Mouse (Mus musculus): ENCODE results near the gene Nup210l.

Nup210l gene

GRCm38 (mm10) chr3:90103938-90104337 lies at the start of gene Nup210l:
TSS of gene Nup210l (plus strand) at chr3:90104132.
- ChIA-PET CTCF (interaction anchor here in 1 of 4 experiments (1.4 to 3.0 kb wide), 2 partner anchors 11 to 12 kb away, joined by 3 to 14 read pairs; no protein-coding TSS in a partner anchor), POLR2A (interaction anchor here (0.5 to 16.5 kb wide), 13 partner anchors 9 to 148 kb away, joined by 3 to 282 read pairs (median 5); partner anchors contain the start of gene Slc39a1 (in 1 of the 4))

GRCm38 (mm10) chr3:90061549-90061948 lies 42.4 kb upstream of the Nup210l start:
- ChIA-PET CTCF (no interaction called here), POLR2A (interaction anchor here in 2 of 4 experiments (0.5 to 1.9 kb wide), 4 partner anchors 13 to 422 kb away, joined by 3 to 5 read pairs (median 4); no protein-coding TSS in a partner anchor)

GRCm38 (mm10) chr3:90062539-90062938 lies 41.4 kb upstream of the Nup210l start:
- CTCF ChIA-PET = interaction anchor here in 1 of 4 experiments (0.6 kb wide), 1 partner anchor 15 kb away, joined by 5 read pairs; no protein-coding TSS in a partner anchor

GRCm38 (mm10) chr3:90064383-90064782 lies 39.5 kb upstream of the Nup210l start:
- ChIA-PET POLR2A (interaction anchor here (0.6 to 8.0 kb wide), 28 partner anchors 8 to 670 kb away, joined by 3 to 108 read pairs (median 5); partner anchors contain the start of genes Hax1 (in 3 of the 4), 4933434E20Rik (in 1 of the 4) and Ubap2l (in 1 of the 4)), CTCF (interaction anchor here (0.6 to 3.0 kb wide), 25 partner anchors 10 to 731 kb away, joined by 3 to 36 read pairs (median 4); partner anchors contain the start of gene Hax1 (in 1 of the 4))

More at GRCm38 (mm10) chr3:90062539-90062938, 41.4 kb upstream of the Nup210l start:
- POLR2A ChIA-PET = interaction anchor here (1.0 to 5.5 kb wide), 8 partner anchors 8 to 63 kb away, joined by 3 to 40 read pairs (median 6); partner anchors contain the start of genes Hax1 (in 1 of the 4), Tpm3 (in 1 of the 4) and Ubap2l (in 1 of the 4)

- ChIA-PET POLR2A (interaction anchor here (0.7 to 8.0 kb wide), 29 partner anchors 9 to 280 kb away, joined by 3 to 108 read pairs (median 4); partner anchors contain the start of genes Hax1 (in 3 of the 4), 4933434E20Rik (in 1 of the 4) and Ubap2l (in 1 of the 4)), CTCF (interaction anchor here (0.6 to 3.0 kb wide), 37 partner anchors 8 to 537 kb away, joined by 3 to 36 read pairs (median 4); partner anchors contain the start of genes Hax1 (in 1 of the 4) and Ube2q1 (in 1 of the 4))
Measured at GRCm38 (mm10) chr3:90065553-90065952, 38.4 kb upstream of the Nup210l start.

GRCm38 (mm10) chr3:90067851-90068250 lies 36.1 kb upstream of the Nup210l start:
- CTCF ChIA-PET = interaction anchor here in 1 of 4 experiments (2.2 kb wide), 1 partner anchor 10 kb away, joined by 8 read pairs; no protein-coding TSS in a partner anchor
- POLR2A ChIA-PET = interaction anchor here in 2 of 4 experiments (1.1 to 8.0 kb wide), 3 partner anchors 10 to 70 kb away, joined by 3 to 108 read pairs (median 6); no protein-coding TSS in a partner anchor

- ChIA-PET POLR2A (interaction anchor here in 2 of 4 experiments (0.7 to 8.0 kb wide), 7 partner anchors 8 to 71 kb away, joined by 3 to 108 read pairs (median 4); partner anchors contain the start of gene Hax1 (in 2 of the 2)), CTCF (interaction anchor here in 1 of 4 experiments (1.5 kb wide), 1 partner anchor 8 kb away, joined by 7 read pairs; no protein-coding TSS in a partner anchor)
Measured at GRCm38 (mm10) chr3:90069688-90070087, 34.2 kb upstream of the Nup210l start.

- CTCF ChIA-PET = interaction anchor here in 1 of 4 experiments (0.7 kb wide), 1 partner anchor 30 kb away, joined by 3 read pairs; no protein-coding TSS in a partner anchor
- POLR2A ChIA-PET = interaction anchor here in 3 of 4 experiments (0.7 to 1.6 kb wide), 5 partner anchors 10 to 585 kb away, joined by 3 to 7 read pairs (median 3); partner anchors contain the start of gene Hax1 (in 1 of the 3)
Measured at GRCm38 (mm10) chr3:90072294-90072693, 31.6 kb upstream of the Nup210l start, which contains the start of gene Tpm3. TSS of gene Tpm3 (plus strand) at chr3:90072649.

- ChIA-PET CTCF (interaction anchor here (0.5 to 3.7 kb wide), 56 partner anchors 8 to 699 kb away, joined by 3 to 36 read pairs (median 4); partner anchors contain the start of genes Atp8b2 (in 1 of the 4), Hax1 (in 1 of the 4) and Il6ra (in 1 of the 4)), POLR2A (interaction anchor here (0.6 to 15.3 kb wide), 71 partner anchors 9 to 659 kb away, joined by 3 to 400 read pairs (median 4); partner anchors contain the start of genes 4933434E20Rik (in 3 of the 4), Hax1 (in 3 of the 4), Nup210l (in 2 of the 4) and Cks1b (in 1 of the 4))
Measured at GRCm38 (mm10) chr3:90076921-90077716, 26.8 kb upstream of the Nup210l start.

GRCm38 (mm10) chr3:90078224-90078623 lies 25.7 kb upstream of the Nup210l start:
- CTCF ChIA-PET = interaction anchor here (0.9 to 3.7 kb wide), 12 partner anchors 12 to 261 kb away, joined by 3 to 36 read pairs (median 8); partner anchors contain the start of gene Atp8b2 (in 1 of the 4)
- POLR2A ChIA-PET = interaction anchor here in 3 of 4 experiments (0.6 to 15.3 kb wide), 32 partner anchors 7 to 551 kb away, joined by 3 to 400 read pairs (median 8); partner anchors contain the start of genes 4933434E20Rik (in 3 of the 3), Hax1 (in 2 of the 3), Nup210l (in 2 of the 3) and Ubap2l (in 1 of the 3)

- POLR2A ChIA-PET = interaction anchor here (0.5 to 15.3 kb wide), 69 partner anchors 9 to 661 kb away, joined by 3 to 400 read pairs (median 4); partner anchors contain the start of genes Hax1 (in 3 of the 4), 4933434E20Rik (in 2 of the 4), Gatad2b (in 2 of the 4) and Nup210l (in 2 of the 4)
- CTCF ChIA-PET = interaction anchor here (0.6 to 3.7 kb wide), 15 partner anchors 9 to 262 kb away, joined by 3 to 36 read pairs (median 4); partner anchors contain the start of genes Atp8b2 (in 1 of the 4), Hax1 (in 1 of the 4) and Il6ra (in 1 of the 4)
Measured at GRCm38 (mm10) chr3:90079133-90079762, 24.7 kb upstream of the Nup210l start.

- POLR2A ChIA-PET = interaction anchor here (0.5 to 15.3 kb wide), 80 partner anchors 9 to 1804 kb away, joined by 3 to 400 read pairs (median 4); partner anchors contain the start of genes Hax1 (in 3 of the 4), Nup210l (in 3 of the 4), 4933434E20Rik (in 2 of the 4) and Gatad2b (in 2 of the 4)
- CTCF ChIA-PET = interaction anchor here in 2 of 4 experiments (0.6 to 3.7 kb wide), 13 partner anchors 8 to 577 kb away, joined by 3 to 21 read pairs (median 4); partner anchors contain the start of genes Atp8b2 (in 1 of the 2), Hax1 (in 1 of the 2) and Il6ra (in 1 of the 2)
Measured at GRCm38 (mm10) chr3:90079763-90080497, 24.0 kb upstream of the Nup210l start.

GRCm38 (mm10) chr3:90080498-90080863 lies 23.5 kb upstream of the Nup210l start:
- CTCF ChIA-PET = interaction anchor here in 2 of 4 experiments (0.6 to 3.7 kb wide), 8 partner anchors 13 to 578 kb away, joined by 3 to 21 read pairs (median 4); partner anchors contain the start of genes Atp8b2 (in 1 of the 2) and Hax1 (in 1 of the 2)
- POLR2A ChIA-PET = interaction anchor here (0.6 to 15.3 kb wide), 67 partner anchors 8 to 1805 kb away, joined by 3 to 400 read pairs (median 5); partner anchors contain the start of genes Hax1 (in 3 of the 4), Nup210l (in 3 of the 4), 4933434E20Rik (in 2 of the 4) and Gatad2b (in 2 of the 4)

GRCm38 (mm10) chr3:90081365-90082240 lies 22.3 kb upstream of the Nup210l start:
- ChIA-PET POLR2A (interaction anchor here (0.6 to 15.3 kb wide), 40 partner anchors 10 to 1315 kb away, joined by 3 to 400 read pairs (median 4); partner anchors contain the start of genes Hax1 (in 3 of the 4), Nup210l (in 2 of the 4), 4933434E20Rik (in 1 of the 4) and Gatad2b (in 1 of the 4)), CTCF (interaction anchor here in 3 of 4 experiments (0.6 to 0.9 kb wide), 4 partner anchors 17 to 1529 kb away, joined by 3 to 4 read pairs (median 4); partner anchors contain the start of gene Lamtor2 (in 1 of the 3))
